8 mouse cellular contexts compared by ENCODE assay signal in genomic region chr6:59180376-59180996, GRCm38 (mm10). TPM values are rescaled to one million over a fixed set of nuclear protein-coding genes. Genes with fewer than 3 reads are reported as not detected.
DNase-seq lines count a peak whose midpoint lies in the region; ATAC-seq and TF ChIP-seq lines count a peak whose summit lies in the region.

No protein-coding gene starts in this region.

- intact Hi-C loops in left cerebral cortex, postnatal 14 days (cut with DNase I), result loop anchor here (2.0 to 5.0 kb wide), 3 partner anchors 158 to 578 kb away; partner anchors contain the start of gene Fam13a

- H3K27ac ChIP-seq in intestine, postnatal 0 days (ENCODE audit: low read depth, low read length), result no peak overlapping the region
- no peak overlapping the region for H3K27ac ChIP-seq in midbrain, embryonic 16.5 days (ENCODE audit: low read length)

- H3K27me3 ChIP-seq in intestine, postnatal 0 days (replicated peaks; ENCODE audit: control insufficient read depth, insufficient read depth, low read length), result no peaks in the 10 kb centered on the region
- H3K27me3 ChIP-seq in midbrain, embryonic 16.5 days (ENCODE audit: control insufficient read depth, insufficient read depth, low read depth, low read length), result no peaks in the 10 kb centered on the region

- peak; percentile 20 for DNase-seq in 3134 (ENCODE audit: extremely low read depth, insufficient read length, low spot score)
- peak; percentile 52 for DNase-seq in Muller cell, postnatal 12 days (ENCODE audit: inconsistent ontology term)
- DNase-seq in cerebellum, adult 9-10 months, result peak; percentile 76
- peak; percentile 41 to 87 for DNase-seq in frontal cortex, adult 2 months (ENCODE audit: extremely low spot score in 1 of 2, low spot score in 1 of 2)
- DNase-seq in left cerebral cortex, postnatal 14 days (ENCODE audit: low spot score in 2 of 2), result peak; percentile 78 to 83
- DNase-seq in telencephalon, adult 2 months (ENCODE audit: low read depth, low spot score), result peak; percentile 62

- no peaks in the 10 kb centered on the region for H3K9me3 ChIP-seq in intestine, postnatal 0 days (ENCODE audit: control insufficient read depth)
- no peaks in the 10 kb centered on the region for H3K9me3 ChIP-seq in midbrain, embryonic 16.5 days (replicated peaks; ENCODE audit: control insufficient read depth, low read length, poor library complexity, severe bottlenecking)

- no peak overlapping the region for H3K4me2 ChIP-seq in intestine, postnatal 0 days (replicated peaks; ENCODE audit: low read depth)
- H3K4me2 ChIP-seq in midbrain, embryonic 16.5 days (ENCODE audit: low read length), result no peak overlapping the region

- H3K36me3 ChIP-seq in intestine, postnatal 0 days (ENCODE audit: control insufficient read depth, insufficient read depth), result no peaks in the 10 kb centered on the region
- H3K36me3 ChIP-seq in midbrain, embryonic 16.5 days (ENCODE audit: control insufficient read depth, insufficient read depth, low read length), result no peaks in the 10 kb centered on the region

- ATAC-seq in intestine, postnatal 0 days, result no peak
- peak; percentile 93 for ATAC-seq in midbrain, embryonic 16.5 days

- 34% methylated on average over 7 of the region's 7 CpGs for WGBS in intestine, postnatal 0 days
- 43% methylated on average over 7 of the region's 7 CpGs for WGBS in midbrain, embryonic 16.5 days

- no peaks in the 10 kb centered on the region for H3K4me1 ChIP-seq in intestine, postnatal 0 days (replicated peaks; ENCODE audit: control insufficient read depth, insufficient read depth, low read length)
- no peaks in the 10 kb centered on the region for H3K4me1 ChIP-seq in midbrain, embryonic 16.5 days (ENCODE audit: control insufficient read depth, insufficient read depth, low read length)

- no peak overlapping the region for H3K9ac ChIP-seq in intestine, postnatal 0 days (ENCODE audit: low read depth, low read length)
- H3K9ac ChIP-seq in midbrain, embryonic 16.5 days (ENCODE audit: low read depth, low read length), result no peak overlapping the region

- peak; percentile 89 for TF ChIP-seq CTCF in intestine, postnatal 0 days (IDR thresholded peaks at IDR 0.05; ENCODE audit: low read depth)

- no peak overlapping the region for H3K4me3 ChIP-seq in intestine, postnatal 0 days (ENCODE audit: low read depth, low read length)
- no peak overlapping the region for H3K4me3 ChIP-seq in midbrain, embryonic 16.5 days (ENCODE audit: low read depth, low read length)

RNA-seq across cellular contexts. Expression of gene Tigd2, which starts 28.2 kb away (rescaled TPM):
- polyA plus RNA-seq in frontal cortex, adult 2 months (2012; rRNA removed), result 5.0 and 5.4 TPM in 2 replicates
- polyA plus RNA-seq in intestine, postnatal 0 days (2015; fragmentation: Nextera tagmentation; extraction: Ambion mirVana), result 17.2 and 19.0 TPM in 2 replicates
- 10 to 100 TPM; 10.6 to 12.0 TPM for total RNA-seq in left cerebral cortex, postnatal 14 days (2021)
- polyA plus RNA-seq in midbrain, embryonic 16.5 days (2015; fragmentation: Nextera tagmentation; extraction: Ambion mirVana), result 11.6 and 11.7 TPM in 2 replicates

Comparison
In these comparisons a context has a peak if more than half of its experiments do, and no peak if none do; other contexts are left out.
1. DNase-seq: peak in every context shown above with its lines; median percentile 80 in left cerebral cortex, postnatal 14 days; 76 in cerebellum, adult 9-10 months; 64 in frontal cortex, adult 2 months; 62 in telencephalon, adult 2 months; 52 in Muller cell, postnatal 12 days; 20 in 3134.